Mouse (Mus musculus) limb, embryonic 11.5 days (tissue): ENCODE measurements around the gene Cemip. TPM values are rescaled to one million over a fixed set of nuclear protein-coding genes. Genes with fewer than 3 reads are reported as not detected.

Experiments used
- ATAC-seq: fragments of 200-750 bp; cut with Nextera tagmentation; 2 replicates; pipeline ENCODE4 v1.8.0; 2017; ENCODE audit warnings: low read depth; ENCODE audit not compliant: insufficient number of reproducible peaks, low FRiP score, low TSS enrichment
- DNase-seq: peaks from one replicate; pipeline ENCODE4 v3.0.0-alpha.2; 2015; ENCODE audit warnings: low spot score
- H3K27ac ChIP-seq: fragments of 300-500 bp; sonication (generic); replicated peaks from 2 replicates; pipeline ENCODE4 v1.5.1; 2014; ENCODE audit warnings: low read depth, mild to moderate bottlenecking, low read length
- H3K27me3 ChIP-seq: fragments of 300-500 bp; sonication (generic); 2 replicates; pipeline ENCODE4 v1.6.1; 2014; ENCODE audit warnings: mild to moderate bottlenecking, low read length, mixed read lengths; ENCODE audit not compliant: control insufficient read depth, insufficient read depth
- H3K36me3 ChIP-seq: fragments of 300-500 bp; sonication (generic); 2 replicates; pipeline ENCODE4 v1.6.1; 2014; ENCODE audit warnings: mild to moderate bottlenecking, low read length, moderate library complexity, mixed read lengths; ENCODE audit not compliant: control insufficient read depth, insufficient read depth
- H3K4me1 ChIP-seq: fragments of 300-500 bp; sonication (generic); 2 replicates; pipeline ENCODE4 v1.6.1; 2014; ENCODE audit warnings: low read length, mixed read lengths; ENCODE audit not compliant: control insufficient read depth, insufficient read depth
- H3K4me2 ChIP-seq: fragments of 300-500 bp; sonication (generic); 2 replicates; pipeline ENCODE4 v1.6.1; 2014; ENCODE audit warnings: low read depth, mild to moderate bottlenecking, moderate library complexity; ENCODE audit not compliant: severe bottlenecking
- H3K4me3 ChIP-seq: fragments of 300-500 bp; sonication (generic); 2 replicates; pipeline ENCODE4 v1.5.1; 2014; ENCODE audit warnings: low read depth, low read length
- H3K9ac ChIP-seq: fragments of 300-500 bp; sonication (generic); 2 replicates; pipeline ENCODE4 v1.6.1; 2014; ENCODE audit warnings: mild to moderate bottlenecking, low read length
- H3K9me3 ChIP-seq: fragments of 300-500 bp; sonication (generic); 2 replicates; pipeline ENCODE4 v1.6.1; 2016; ENCODE audit warnings: low read length; ENCODE audit not compliant: control insufficient read depth
- WGBS: fragments of 180-500 bp; shearing (Covaris S2); extraction: QIAGEN DNeasy Blood & Tissue Kit; methylation state at CpG from one replicate; pipeline ENCODE4 v1.1.7; 2014; 5-methylcytosine and 5-hydroxymethylcytosine counted together
- polyA plus RNA-seq: library from polyadenylated mRNA; unstranded; fragments of >200 nt; fragmentation: Nextera tagmentation; extraction: Ambion mirVana; gene quantifications from 2 replicates; pipeline ENCODE4 v1.2.1, GENCODE M21; 2014

The Cemip gene
- polyA plus RNA-seq, 1 experiment from 2014 or later, result not detected

- no peak for ATAC-seq
Measured at GRCm38 (mm10) chr7:84029120-84029771, 57.1 kb downstream of the Cemip start.

GRCm38 (mm10) chr7:84028368-84028767, 57.9 kb downstream of the Cemip start:
- Histone ChIP-seq H3K4me3 (no peak overlapping the region), H3K36me3 (no peaks in the 10 kb centered on the region), H3K27ac (no peak overlapping the region), H3K9me3 (no peaks in the 10 kb centered on the region), H3K4me1 (no peaks in the 10 kb centered on the region), H3K9ac (no peak overlapping the region), H3K4me2 (no peak overlapping the region), H3K27me3 (no peaks in the 10 kb centered on the region)
- ATAC-seq (no peak), DNase-seq (no peak)
- 87% methylated on average over 4 of the region's 4 CpGs for WGBS

More at GRCm38 (mm10) chr7:84029120-84029771, 57.1 kb downstream of the Cemip start:
- DNase-seq, result no peak
- Histone ChIP-seq H3K4me3 (no peak overlapping the region), H3K27ac (no peak overlapping the region), H3K9me3 (no peaks in the 10 kb centered on the region), H3K9ac (no peak overlapping the region), H3K36me3 (no peaks in the 10 kb centered on the region), H3K4me2 (no peak overlapping the region), H3K4me1 (no peaks in the 10 kb centered on the region), H3K27me3 (no peaks in the 10 kb centered on the region)
- 50% methylated on average over 3 of the region's 3 CpGs for WGBS

GRCm38 (mm10) chr7:84026950-84027585, 59.2 kb downstream of the Cemip start:
- Histone ChIP-seq H3K27ac (no peak overlapping the region), H3K27me3 (no peaks in the 10 kb centered on the region), H3K36me3 (no peaks in the 10 kb centered on the region), H3K4me1 (no peaks in the 10 kb centered on the region), H3K9me3 (no peaks in the 10 kb centered on the region), H3K9ac (no peak overlapping the region), H3K4me3 (no peak overlapping the region), H3K4me2 (no peak overlapping the region)
- DNase-seq (no peak), ATAC-seq (no peak)
- 70% methylated on average over 1 of the region's 1 CpGs for WGBS

- DNase-seq (no peak), ATAC-seq (no peak)
- H3K27ac ChIP-seq, result no peak overlapping the region
- no peak overlapping the region for H3K9ac ChIP-seq
- WGBS, result 85% methylated on average over 4 of the region's 4 CpGs
- H3K27me3 ChIP-seq, result no peaks in the 10 kb centered on the region
- H3K4me2 ChIP-seq, result no peak overlapping the region
- no peaks in the 10 kb centered on the region for H3K9me3 ChIP-seq
- H3K36me3 ChIP-seq, result no peaks in the 10 kb centered on the region
- H3K4me1 ChIP-seq, result no peaks in the 10 kb centered on the region
- no peak overlapping the region for H3K4me3 ChIP-seq
Measured at GRCm38 (mm10) chr7:84026090-84026489, 60.2 kb downstream of the Cemip start.

GRCm38 (mm10) chr7:84023466-84023865, 62.8 kb downstream of the Cemip start:
- H3K27ac ChIP-seq, result no peak overlapping the region
- H3K4me3 ChIP-seq, result no peak overlapping the region
- DNase-seq (no peak), ATAC-seq (no peak)
- H3K4me2 ChIP-seq, result no peak overlapping the region
- no peaks in the 10 kb centered on the region for H3K9me3 ChIP-seq
- no peak overlapping the region for H3K9ac ChIP-seq
- 81% methylated on average over 6 of the region's 6 CpGs for WGBS
- H3K36me3 ChIP-seq, result no peaks in the 10 kb centered on the region
- no peaks in the 10 kb centered on the region for H3K27me3 ChIP-seq
- no peaks in the 10 kb centered on the region for H3K4me1 ChIP-seq

GRCm38 (mm10) chr7:84022462-84022861, 63.8 kb downstream of the Cemip start:
- no peak overlapping the region for H3K27ac ChIP-seq
- 82% methylated on average over 3 of the region's 3 CpGs for WGBS

GRCm38 (mm10) chr7:84019381-84019780, 66.9 kb downstream of the Cemip start:
- H3K4me3 ChIP-seq, result no peak overlapping the region
- no peaks in the 10 kb centered on the region for H3K4me1 ChIP-seq
- ATAC-seq, result no peak
- DNase-seq, result no peak
- H3K9ac ChIP-seq, result no peak overlapping the region
- H3K9me3 ChIP-seq, result no peaks in the 10 kb centered on the region
- H3K36me3 ChIP-seq, result no peaks in the 10 kb centered on the region
- no peak overlapping the region for H3K4me2 ChIP-seq
- no peak overlapping the region for H3K27ac ChIP-seq
- H3K27me3 ChIP-seq, result no peaks in the 10 kb centered on the region

More at GRCm38 (mm10) chr7:84022462-84022861, 63.8 kb downstream of the Cemip start:
- no peaks in the 10 kb centered on the region for H3K4me1 ChIP-seq
- no peak for ATAC-seq
- no peak overlapping the region for H3K9ac ChIP-seq
- H3K27me3 ChIP-seq, result no peaks in the 10 kb centered on the region
- H3K4me2 ChIP-seq, result no peak overlapping the region
- H3K36me3 ChIP-seq, result no peaks in the 10 kb centered on the region
- H3K9me3 ChIP-seq, result no peaks in the 10 kb centered on the region
- no peak for DNase-seq
- H3K4me3 ChIP-seq, result no peak overlapping the region

GRCm38 (mm10) chr7:84018291-84019266, 67.7 kb downstream of the Cemip start:
- no peaks in the 10 kb centered on the region for H3K27me3 ChIP-seq
- no peak for ATAC-seq
- no peak overlapping the region for H3K27ac ChIP-seq
- H3K9me3 ChIP-seq, result no peaks in the 10 kb centered on the region
- H3K4me1 ChIP-seq, result no peaks in the 10 kb centered on the region
- 74% methylated on average over 5 of the region's 5 CpGs for WGBS
- no peak overlapping the region for H3K4me3 ChIP-seq
- H3K36me3 ChIP-seq, result no peaks in the 10 kb centered on the region
- H3K9ac ChIP-seq, result no peak overlapping the region
- no peak overlapping the region for H3K4me2 ChIP-seq
- no peak for DNase-seq
